Mouse (Mus musculus) heart, embryonic 10.5 days (tissue): Measurements from ENCODE around the gene Cstf3. TPM values are rescaled to one million over a fixed set of nuclear protein-coding genes. Genes with fewer than 3 reads are reported as not detected.
"Not testable (repeated sequence)": the region's sequence is repeated elsewhere in the genome, so short reads cannot be mapped to it uniquely, and the experiment has no call there.

Experiments
- DNase-seq: peaks from one replicate; pipeline ENCODE4 v3.0.0-alpha.2; 2017; ENCODE audit warnings: low spot score
- H3K27ac ChIP-seq: fragments of 300-500 bp; sonication (generic); 2 replicates; pipeline ENCODE4 v1.5.1; 2016; ENCODE audit warnings: mild to moderate bottlenecking
- H3K27me3 ChIP-seq: fragments of 300-500 bp; sonication (generic); 2 replicates; pipeline ENCODE4 v1.6.1; 2016; ENCODE audit warnings: mild to moderate bottlenecking; ENCODE audit not compliant: poor library complexity, insufficient read depth, severe bottlenecking
- H3K36me3 ChIP-seq: fragments of 300-500 bp; sonication (generic); 2 replicates; pipeline ENCODE4 v1.6.1; 2016; ENCODE audit warnings: mild to moderate bottlenecking, moderate library complexity
- H3K4me1 ChIP-seq: fragments of 300-500 bp; sonication (generic); 2 replicates; pipeline ENCODE4 v1.6.1; 2016; ENCODE audit warnings: mild to moderate bottlenecking
- H3K4me3 ChIP-seq: fragments of 300-500 bp; sonication (generic); 2 replicates; pipeline ENCODE4 v1.5.1; 2016; ENCODE audit warnings: mild to moderate bottlenecking, moderate library complexity
- H3K9me3 ChIP-seq: fragments of 300-500 bp; sonication (generic); 2 replicates; pipeline ENCODE4 v1.6.1; 2016; ENCODE audit warnings: mild to moderate bottlenecking, moderate library complexity
- WGBS: fragments of 180-500 bp; shearing (Covaris S2); methylation state at CpG from one replicate; pipeline ENCODE4 v1.1.7; 2016; 5-methylcytosine and 5-hydroxymethylcytosine counted together
- polyA plus RNA-seq: library from polyadenylated mRNA; unstranded; fragments of >200 nt; fragmentation: Nextera tagmentation; extraction: Ambion mirVana; gene quantifications from 2 replicates; pipeline ENCODE4 v1.2.1, GENCODE M21; 2016

Cstf3 gene
- polyA plus RNA-seq = 74.2 and 77.3 TPM in 2 replicates

- Histone ChIP-seq H3K36me3 (no peaks in the 10 kb centered on the region), H3K27ac (peak within 1 kb of the TSS; percentile 98), H3K4me3 (peak within 1 kb of the TSS; percentile 95), H3K9me3 (no peaks in the 10 kb centered on the region), H3K27me3 (no peaks in the 10 kb centered on the region), H3K4me1 (peaks cover 16% of the 10 kb centered on the region)
- under 1% methylated on average over 59 of the region's 59 CpGs for WGBS
- peak; percentile 100 for DNase-seq
Observed at GRCm38 (mm10) chr2:104590068-104590828, at the start of gene Cstf3. TSS of gene Cstf3 (plus strand) at chr2:104590523.

- not testable (repeated sequence) for H3K4me3 ChIP-seq, H3K27ac ChIP-seq, H3K4me1 ChIP-seq, H3K27me3 ChIP-seq, H3K36me3 ChIP-seq, DNase-seq, H3K9me3 ChIP-seq
- WGBS = 86% methylated on average over 22 of the region's 22 CpGs
Observed at GRCm38 (mm10) chr2:104556711-104557110, 33.6 kb upstream of the Cstf3 start.

- no peaks in the 10 kb centered on the region for H3K27me3 ChIP-seq
- no peaks in the 10 kb centered on the region for H3K9me3 ChIP-seq
- no peak overlapping the region for H3K4me3 ChIP-seq
- WGBS = 89% methylated on average over 9 of the region's 9 CpGs
- no peak overlapping the region for H3K27ac ChIP-seq
- H3K36me3 ChIP-seq = no peaks in the 10 kb centered on the region
- H3K4me1 ChIP-seq = no peaks in the 10 kb centered on the region
- no peak for DNase-seq
Observed at GRCm38 (mm10) chr2:104557722-104558121, 32.6 kb upstream of the Cstf3 start.

GRCm38 (mm10) chr2:104558326-104558725 lies 32.0 kb upstream of the Cstf3 start:
- no peaks in the 10 kb centered on the region for H3K4me1 ChIP-seq
- no peak overlapping the region for H3K27ac ChIP-seq
- WGBS = 79% methylated on average over 4 of the region's 4 CpGs
- DNase-seq = no peak
- H3K9me3 ChIP-seq = no peaks in the 10 kb centered on the region
- no peak overlapping the region for H3K4me3 ChIP-seq
- no peaks in the 10 kb centered on the region for H3K27me3 ChIP-seq
- no peaks in the 10 kb centered on the region for H3K36me3 ChIP-seq

GRCm38 (mm10) chr2:104558938-104559337 lies 31.4 kb upstream of the Cstf3 start:
- Histone ChIP-seq H3K9me3 (no peaks in the 10 kb centered on the region), H3K27me3 (no peaks in the 10 kb centered on the region), H3K4me1 (no peaks in the 10 kb centered on the region), H3K4me3 (no peak overlapping the region), H3K27ac (no peak overlapping the region), H3K36me3 (no peaks in the 10 kb centered on the region)
- 68% methylated on average over 6 of the region's 6 CpGs for WGBS
- no peak for DNase-seq

- no peaks in the 10 kb centered on the region for H3K4me1 ChIP-seq
- H3K4me3 ChIP-seq = no peak overlapping the region
- no peaks in the 10 kb centered on the region for H3K27me3 ChIP-seq
- no peaks in the 10 kb centered on the region for H3K36me3 ChIP-seq
- no peaks in the 10 kb centered on the region for H3K9me3 ChIP-seq
- DNase-seq = no peak
- 81% methylated on average over 4 of the region's 4 CpGs for WGBS
- no peak overlapping the region for H3K27ac ChIP-seq
Observed at GRCm38 (mm10) chr2:104559591-104560380, 30.5 kb upstream of the Cstf3 start.

- Histone ChIP-seq H3K27me3 (no peaks in the 10 kb centered on the region), H3K36me3 (no peaks in the 10 kb centered on the region), H3K27ac (no peak overlapping the region), H3K4me1 (no peaks in the 10 kb centered on the region), H3K9me3 (no peaks in the 10 kb centered on the region), H3K4me3 (no peak overlapping the region)
- no peak for DNase-seq
- 89% methylated on average over 6 of the region's 6 CpGs for WGBS
Observed at GRCm38 (mm10) chr2:104561386-104561785, 28.9 kb upstream of the Cstf3 start.

GRCm38 (mm10) chr2:104561986-104562532 lies 28.3 kb upstream of the Cstf3 start:
- Histone ChIP-seq H3K4me1 (no peaks in the 10 kb centered on the region), H3K27me3 (no peaks in the 10 kb centered on the region), H3K9me3 (no peaks in the 10 kb centered on the region), H3K27ac (no peak overlapping the region), H3K4me3 (no peak overlapping the region), H3K36me3 (no peaks in the 10 kb centered on the region)
- no peak for DNase-seq
- 84% methylated on average over 4 of the region's 4 CpGs for WGBS

- no peak overlapping the region for H3K27ac ChIP-seq
- no peaks in the 10 kb centered on the region for H3K9me3 ChIP-seq
- no peak overlapping the region for H3K4me3 ChIP-seq
- WGBS = 91% methylated on average over 6 of the region's 6 CpGs
- no peak for DNase-seq
- H3K4me1 ChIP-seq = no peaks in the 10 kb centered on the region
- H3K27me3 ChIP-seq = no peaks in the 10 kb centered on the region
- H3K36me3 ChIP-seq = no peaks in the 10 kb centered on the region
Observed at GRCm38 (mm10) chr2:104572066-104572465, 18.3 kb upstream of the Cstf3 start.

GRCm38 (mm10) chr2:104576216-104576615 lies 14.1 kb upstream of the Cstf3 start:
- H3K4me3 ChIP-seq = no peak overlapping the region
- no peaks in the 10 kb centered on the region for H3K36me3 ChIP-seq
- 77% methylated on average over 5 of the region's 5 CpGs for WGBS
- no peak overlapping the region for H3K27ac ChIP-seq
- DNase-seq = no peak
- no peaks in the 10 kb centered on the region for H3K9me3 ChIP-seq
- H3K4me1 ChIP-seq = peaks cover 5% of the 10 kb centered on the region; the same call in 1 of the 2 replicates
- H3K27me3 ChIP-seq = no peaks in the 10 kb centered on the region

- H3K4me3 ChIP-seq = no peak overlapping the region
- no peak overlapping the region for H3K27ac ChIP-seq
- WGBS = 67% methylated on average over 5 of the region's 5 CpGs
- H3K4me1 ChIP-seq = peaks cover 10% of the 10 kb centered on the region; the same call in 1 of the 2 replicates
- H3K9me3 ChIP-seq = no peaks in the 10 kb centered on the region
- no peaks in the 10 kb centered on the region for H3K36me3 ChIP-seq
- no peaks in the 10 kb centered on the region for H3K27me3 ChIP-seq
- DNase-seq = no peak
Observed at GRCm38 (mm10) chr2:104578021-104578420, 12.3 kb upstream of the Cstf3 start.

- 70% methylated on average over 5 of the region's 5 CpGs for WGBS
- no peak overlapping the region for H3K27ac ChIP-seq
- no peaks in the 10 kb centered on the region for H3K36me3 ChIP-seq
- H3K27me3 ChIP-seq = no peaks in the 10 kb centered on the region
- no peak overlapping the region for H3K4me3 ChIP-seq
- peaks cover 10% of the 10 kb centered on the region; the same call in 1 of the 2 replicates for H3K4me1 ChIP-seq
- no peaks in the 10 kb centered on the region for H3K9me3 ChIP-seq
- DNase-seq = no peak
Observed at GRCm38 (mm10) chr2:104578836-104579604, 11.3 kb upstream of the Cstf3 start.
